Comparison of ENCODE assay signal across 8 mouse cellular contexts in genomic region chr7:31149751-31150565, GRCm38 (mm10). TPM values are rescaled to one million over a fixed set of nuclear protein-coding genes. Genes with fewer than 3 reads are reported as not detected.
DNase-seq lines count a peak whose midpoint lies in the region; ATAC-seq and TF ChIP-seq lines count a peak whose summit lies in the region.

No protein-coding gene starts in this region.

- peak overlapping the region; percentile 77 for H3K4me2 ChIP-seq in lung, embryonic 14.5 days
- peak overlapping the region; percentile 69 for H3K4me2 ChIP-seq in forebrain, embryonic 12.5 days
- peak overlapping the region; percentile 71 for H3K4me2 ChIP-seq in limb, embryonic 15.5 days

- peaks cover 14% of the 10 kb centered on the region; the same call in 1 of the 2 replicates for H3K36me3 ChIP-seq in lung, embryonic 14.5 days (ENCODE audit: insufficient read depth)
- H3K36me3 ChIP-seq in forebrain, embryonic 12.5 days (replicated peaks), result peaks cover 24% of the 10 kb centered on the region
- H3K36me3 ChIP-seq in limb, embryonic 15.5 days, result no peaks in the 10 kb centered on the region

- DNase-seq in lung, embryonic 14.5 days, result peak; percentile 54
- no peak for DNase-seq in lung, postnatal 14 days
- DNase-seq in adipocyte (ENCODE audit: low spot score), result peak; percentile 30
- peak; percentile 56 for DNase-seq in retina, embryonic 14.5 days (ENCODE audit: low spot score)
- DNase-seq in layer of hippocampus, postnatal 25 days (ENCODE audit: extremely low spot score in 1 of 2, low spot score in 1 of 2), result no peak

- WGBS in lung, embryonic 14.5 days, result under 1% methylated on average over 20 of the region's 20 CpGs
- 2% methylated on average over 19 of the region's 20 CpGs for WGBS in forebrain, embryonic 12.5 days
- 1% methylated on average over 18 of the region's 20 CpGs for WGBS in limb, embryonic 15.5 days

- ATAC-seq in lung, embryonic 14.5 days (ENCODE audit: insufficient read depth), result no peak; the same call in 1 of the 2 replicates
- peak; percentile 28 for ATAC-seq in forebrain, embryonic 12.5 days (ENCODE audit: low FRiP score)
- no peak for ATAC-seq in limb, embryonic 15.5 days (ENCODE audit: insufficient number of reproducible peaks, low FRiP score, low TSS enrichment, low read depth)
- ATAC-seq in erythroid progenitor cell, adult 5-6 weeks (replicated peaks; ENCODE audit: low FRiP score, poor library complexity, severe bottlenecking), result no peak

- H3K9me3 ChIP-seq in lung, embryonic 14.5 days (ENCODE audit: low read depth, low read length), result no peaks in the 10 kb centered on the region
- no peaks in the 10 kb centered on the region for H3K9me3 ChIP-seq in forebrain, embryonic 12.5 days
- H3K9me3 ChIP-seq in limb, embryonic 15.5 days, result no peaks in the 10 kb centered on the region

- H3K4me3 ChIP-seq in lung, embryonic 14.5 days (ENCODE audit: low read depth, low read length), result peak overlapping the region; percentile 89
- peak overlapping the region; percentile 86 for H3K4me3 ChIP-seq in forebrain, embryonic 12.5 days (replicated peaks)
- H3K4me3 ChIP-seq in limb, embryonic 15.5 days, result peak overlapping the region; percentile 92

- H3K27ac ChIP-seq in lung, embryonic 14.5 days (ENCODE audit: low read depth), result peak overlapping the region; percentile 95
- peak overlapping the region; percentile 96 for H3K27ac ChIP-seq in forebrain, embryonic 12.5 days
- peak overlapping the region; percentile 94 for H3K27ac ChIP-seq in limb, embryonic 15.5 days

- H3K4me1 ChIP-seq in lung, embryonic 14.5 days (ENCODE audit: insufficient read depth), result peaks cover 42% of the 10 kb centered on the region
- H3K4me1 ChIP-seq in forebrain, embryonic 12.5 days, result peaks cover 45% of the 10 kb centered on the region
- H3K4me1 ChIP-seq in limb, embryonic 15.5 days, result peaks cover 38% of the 10 kb centered on the region

- H3K9ac ChIP-seq in lung, embryonic 14.5 days, result peak overlapping the region; percentile 95
- H3K9ac ChIP-seq in forebrain, embryonic 12.5 days, result peak overlapping the region; percentile 96
- H3K9ac ChIP-seq in limb, embryonic 15.5 days, result peak overlapping the region; percentile 92

- no peaks in the 10 kb centered on the region for H3K27me3 ChIP-seq in lung, embryonic 14.5 days (ENCODE audit: insufficient read depth, low read length)
- no peaks in the 10 kb centered on the region for H3K27me3 ChIP-seq in forebrain, embryonic 12.5 days
- no peaks in the 10 kb centered on the region for H3K27me3 ChIP-seq in limb, embryonic 15.5 days

- TF ChIP-seq CTCF in lung, embryonic 14.5 days (IDR thresholded peaks at IDR 0.05; ENCODE audit: low read depth), result peak; percentile 1; the same call in 1 of the 2 replicates

RNA-seq across cellular contexts. Expression of gene Gramd1a, which starts 5.7 kb away (rescaled TPM):
- polyA plus RNA-seq in lung, embryonic 14.5 days (2014; fragmentation: Nextera tagmentation; extraction: Ambion mirVana), result 56.7 and 67.2 TPM in 2 replicates
- 155 and 174 TPM in 2 replicates for polyA plus RNA-seq in forebrain, embryonic 12.5 days (2016; fragmentation: Nextera tagmentation; extraction: Ambion mirVana)
- polyA plus RNA-seq in limb, embryonic 15.5 days (2015; fragmentation: Nextera tagmentation; extraction: Ambion mirVana), result 68.2 and 70.9 TPM in 2 replicates
- total RNA-seq in layer of hippocampus, postnatal 25 days (2021), result 100 to 1,000 TPM; 108 to 126 TPM
- total RNA-seq in erythroid progenitor cell, adult 5-6 weeks (2015; ENCODE audit: low replicate concordance), result 19.1 and 38.6 TPM in 2 replicates
- total RNA-seq in erythroid progenitor cell, adult 5-6 weeks (2017; ENCODE audit: low replicate concordance), result 6.7 and 29.1 TPM in 2 replicates

RNA-seq across cellular contexts. Expression of gene Scn1b, which starts 23.2 kb away (rescaled TPM):
- 0.93 and 1.3 TPM in 2 replicates for polyA plus RNA-seq in lung, embryonic 14.5 days (2014; fragmentation: Nextera tagmentation; extraction: Ambion mirVana)
- 1.1 and 1.3 TPM in 2 replicates for polyA plus RNA-seq in forebrain, embryonic 12.5 days (2016; fragmentation: Nextera tagmentation; extraction: Ambion mirVana)
- polyA plus RNA-seq in limb, embryonic 15.5 days (2015; fragmentation: Nextera tagmentation; extraction: Ambion mirVana), result 4.7 and 5.7 TPM in 2 replicates
- total RNA-seq in layer of hippocampus, postnatal 25 days (2021), result 100 to 1,000 TPM; 548 to 608 TPM
- not detected in 2 replicates for total RNA-seq in erythroid progenitor cell, adult 5-6 weeks (2015; ENCODE audit: low replicate concordance)
- total RNA-seq in erythroid progenitor cell, adult 5-6 weeks (2017; ENCODE audit: low replicate concordance), result 1.3 TPM in 1 of 2 replicates, not detected in the other

RNA-seq across cellular contexts. Expression of gene Hpn, which starts 34.9 kb away (rescaled TPM):
- 9.9 and 10.8 TPM in 2 replicates for polyA plus RNA-seq in lung, embryonic 14.5 days (2014; fragmentation: Nextera tagmentation; extraction: Ambion mirVana)
- 0.49 and 0.67 TPM in 2 replicates for polyA plus RNA-seq in forebrain, embryonic 12.5 days (2016; fragmentation: Nextera tagmentation; extraction: Ambion mirVana)
- polyA plus RNA-seq in limb, embryonic 15.5 days (2015; fragmentation: Nextera tagmentation; extraction: Ambion mirVana), result 2.4 and 3.4 TPM in 2 replicates
- total RNA-seq in layer of hippocampus, postnatal 25 days (2021), result 1 to 10 TPM; 2.3 to 4.2 TPM
- 5.9 TPM in 1 of 2 replicates, not detected in the other for total RNA-seq in erythroid progenitor cell, adult 5-6 weeks (2015; ENCODE audit: low replicate concordance)
- not detected in 2 replicates for total RNA-seq in erythroid progenitor cell, adult 5-6 weeks (2017; ENCODE audit: low replicate concordance)

Comparison
In these comparisons a context has a peak if more than half of its experiments do, and no peak if none do; other contexts are left out.
1. DNase-seq: peak in lung, embryonic 14.5 days (single experiment), adipocyte (single experiment) and retina, embryonic 14.5 days (single experiment); none in lung, postnatal 14 days (single experiment) and layer of hippocampus, postnatal 25 days (0 of 2).
2. Peak in every context shown above with its lines, with median percentiles within 50 percentile points of each other: H3K27ac ChIP-seq, H3K4me2 ChIP-seq, H3K4me3 ChIP-seq and H3K9ac ChIP-seq.